Mouse (Mus musculus): ENCODE data around the gene Rps27rt. TPM values are rescaled to one million over a fixed set of nuclear protein-coding genes. Genes with fewer than 3 reads are reported as not detected.
"Not testable (repeated sequence)": the region's sequence is repeated elsewhere in the genome, so short reads cannot be mapped to it uniquely, and the experiment has no call there.

The Rps27rt gene
- polyA plus RNA-seq, 1 experiment from 2014 or later, result 257 TPM

- peaks cover 13% of the 10 kb centered on the region for H3K4me1 ChIP-seq (replicated peaks)
- H3K27me3 ChIP-seq, result peaks cover 27% of the 10 kb centered on the region
- H3K27ac ChIP-seq, result peak within 1 kb of the TSS; percentile 87
- no peaks in the 10 kb centered on the region for H3K36me3 ChIP-seq
- peak within 1 kb of the TSS; percentile 74 for H3K4me3 ChIP-seq (replicated peaks)
- WGBS, result under 1% methylated on average over 50 of the region's 86 CpGs
- peak within 1 kb of the TSS; percentile 83 for H3K9ac ChIP-seq (replicated peaks)
- peak within 1 kb of the TSS; percentile 75 for H3K4me2 ChIP-seq (replicated peaks)
- H3K9me3 ChIP-seq, result no peaks in the 10 kb centered on the region
- ATAC-seq, result peak; percentile 90
Observed at GRCm38 (mm10) chr9:114978281-114979111, 4.0 kb downstream of the Rps27rt start, which contains the start of gene Osbpl10. Gene Osbpl10, plus strand, starts transcription at chr9:114978569.

- WGBS, result 7% methylated on average over 31 of the region's 31 CpGs
- H3K36me3 ChIP-seq, result no peaks in the 10 kb centered on the region
- H3K4me2 ChIP-seq (replicated peaks), result peak overlapping the region; percentile 75
- peaks cover 13% of the 10 kb centered on the region for H3K4me1 ChIP-seq (replicated peaks)
- H3K9ac ChIP-seq (replicated peaks), result peak overlapping the region; percentile 83
- peak overlapping the region; percentile 87 for H3K27ac ChIP-seq
- H3K9me3 ChIP-seq, result no peaks in the 10 kb centered on the region
- ATAC-seq, result no peak; the same call in 1 of the 2 replicates
- H3K4me3 ChIP-seq (replicated peaks), result peak overlapping the region; percentile 74
- peaks cover 27% of the 10 kb centered on the region for H3K27me3 ChIP-seq
Observed at GRCm38 (mm10) chr9:114977461-114978280, 4.9 kb downstream of the Rps27rt start.

GRCm38 (mm10) chr9:114966286-114966685 lies 16.3 kb downstream of the Rps27rt start:
- H3K9ac ChIP-seq (replicated peaks); H3K27me3 ChIP-seq; H3K27ac ChIP-seq; ATAC-seq; H3K4me1 ChIP-seq (replicated peaks); H3K36me3 ChIP-seq; H3K4me2 ChIP-seq (replicated peaks); H3K4me3 ChIP-seq (replicated peaks); H3K9me3 ChIP-seq: not testable (repeated sequence)
- 84% methylated on average over 7 of the region's 7 CpGs for WGBS

- Histone ChIP-seq H3K4me3 (replicated peaks) (no peak overlapping the region), H3K9me3 (peaks cover 7% of the 10 kb centered on the region; the same call in 1 of the 2 replicates), H3K27ac (no peak overlapping the region), H3K27me3 (0 out of 2 replicates have a peak, but pooled peaks cover 3% of the 10 kb centered on the region), H3K36me3 (no peaks in the 10 kb centered on the region), H3K4me1 (replicated peaks) (no peaks in the 10 kb centered on the region), H3K9ac (replicated peaks) (no peak overlapping the region), H3K4me2 (replicated peaks) (no peak overlapping the region)
- WGBS, result 58% methylated on average over 3 of the region's 3 CpGs
- no peak for ATAC-seq
Observed at GRCm38 (mm10) chr9:114964093-114964492, 18.4 kb downstream of the Rps27rt start.

GRCm38 (mm10) chr9:114960844-114961243 lies 21.7 kb downstream of the Rps27rt start:
- 90% methylated on average over 6 of the region's 6 CpGs for whole genome bisulfite sequencing
- no peak for ATAC-seq
- Histone ChIP-seq H3K27ac (no peak overlapping the region), H3K27me3 (0 out of 2 replicates have a peak, but pooled peaks cover 3% of the 10 kb centered on the region), H3K4me2 (replicated peaks) (no peak overlapping the region), H3K4me3 (replicated peaks) (no peak overlapping the region), H3K36me3 (no peaks in the 10 kb centered on the region), H3K4me1 (replicated peaks) (no peaks in the 10 kb centered on the region), H3K9me3 (peaks cover 7% of the 10 kb centered on the region; the same call in 1 of the 2 replicates), H3K9ac (replicated peaks) (no peak overlapping the region)

GRCm38 (mm10) chr9:114960043-114960789 lies 22.3 kb downstream of the Rps27rt start:
- Histone ChIP-seq H3K4me3 (replicated peaks) (no peak overlapping the region), H3K9ac (replicated peaks) (no peak overlapping the region), H3K4me1 (replicated peaks) (no peaks in the 10 kb centered on the region), H3K9me3 (peaks cover 7% of the 10 kb centered on the region; the same call in 1 of the 2 replicates), H3K36me3 (no peaks in the 10 kb centered on the region), H3K4me2 (replicated peaks) (no peak overlapping the region), H3K27ac (no peak overlapping the region), H3K27me3 (0 out of 2 replicates have a peak, but pooled peaks cover 3% of the 10 kb centered on the region)
- 87% methylated on average over 4 of the region's 4 CpGs for WGBS
- no peak for ATAC-seq

GRCm38 (mm10) chr9:114956945-114957344 lies 25.6 kb downstream of the Rps27rt start:
- Histone ChIP-seq H3K36me3 (no peaks in the 10 kb centered on the region), H3K4me1 (replicated peaks) (no peaks in the 10 kb centered on the region), H3K9me3 (peaks cover under 1% of the 10 kb centered on the region; the same call in 1 of the 2 replicates), H3K4me2 (replicated peaks) (no peak overlapping the region), H3K27ac (no peak overlapping the region), H3K27me3 (no peaks in the 10 kb centered on the region), H3K4me3 (replicated peaks) (no peak overlapping the region), H3K9ac (replicated peaks) (no peak overlapping the region)
- ATAC-seq, result no peak; the same call in 1 of the 2 replicates
- WGBS, result 42% methylated on average over 5 of the region's 5 CpGs

- no peak for ATAC-seq
Observed at GRCm38 (mm10) chr9:114955340-114955739, 27.2 kb downstream of the Rps27rt start.

GRCm38 (mm10) chr9:114952866-114953265 lies 29.7 kb downstream of the Rps27rt start:
- Histone ChIP-seq H3K27ac (no peak overlapping the region), H3K9ac (replicated peaks) (no peak overlapping the region), H3K27me3 (no peaks in the 10 kb centered on the region), H3K4me2 (replicated peaks) (no peak overlapping the region), H3K36me3 (no peaks in the 10 kb centered on the region), H3K9me3 (no peaks in the 10 kb centered on the region), H3K4me3 (replicated peaks) (no peak overlapping the region), H3K4me1 (replicated peaks) (no peaks in the 10 kb centered on the region)
- ATAC-seq, result no peak
- WGBS, result 44% methylated on average over 1 of the region's 1 CpGs

More at GRCm38 (mm10) chr9:114955340-114955739, 27.2 kb downstream of the Rps27rt start:
- WGBS, result 95% methylated on average over 11 of the region's 11 CpGs
- H3K4me1 ChIP-seq (replicated peaks), result no peaks in the 10 kb centered on the region
- H3K27me3 ChIP-seq, result no peaks in the 10 kb centered on the region
- H3K4me3 ChIP-seq (replicated peaks), result no peak overlapping the region
- no peak overlapping the region for H3K9ac ChIP-seq (replicated peaks)
- no peaks in the 10 kb centered on the region for H3K9me3 ChIP-seq
- H3K4me2 ChIP-seq (replicated peaks), result no peak overlapping the region
- no peaks in the 10 kb centered on the region for H3K36me3 ChIP-seq
- H3K27ac ChIP-seq, result no peak overlapping the region

GRCm38 (mm10) chr9:114948395-114948794 lies 34.1 kb downstream of the Rps27rt start:
- no peaks in the 10 kb centered on the region for H3K9me3 ChIP-seq
- H3K27ac ChIP-seq, result no peak overlapping the region
- H3K36me3 ChIP-seq, result no peaks in the 10 kb centered on the region
- H3K27me3 ChIP-seq, result no peaks in the 10 kb centered on the region
- 75% methylated on average over 5 of the region's 5 CpGs for WGBS
- H3K4me3 ChIP-seq (replicated peaks), result no peak overlapping the region
- ATAC-seq, result no peak
- H3K4me2 ChIP-seq (replicated peaks), result no peak overlapping the region
- no peaks in the 10 kb centered on the region for H3K4me1 ChIP-seq (replicated peaks)
- no peak overlapping the region for H3K9ac ChIP-seq (replicated peaks)

- no peaks in the 10 kb centered on the region for H3K9me3 ChIP-seq
- no peaks in the 10 kb centered on the region for H3K27me3 ChIP-seq
- 80% methylated on average over 6 of the region's 6 CpGs for WGBS
- ATAC-seq, result no peak
- no peaks in the 10 kb centered on the region for H3K36me3 ChIP-seq
- H3K4me2 ChIP-seq (replicated peaks), result no peak overlapping the region
- H3K4me1 ChIP-seq (replicated peaks), result no peaks in the 10 kb centered on the region
- H3K9ac ChIP-seq (replicated peaks), result no peak overlapping the region
- no peak overlapping the region for H3K4me3 ChIP-seq (replicated peaks)
- no peak overlapping the region for H3K27ac ChIP-seq
Observed at GRCm38 (mm10) chr9:114945576-114945975, 37.0 kb downstream of the Rps27rt start.

Measured in midbrain, embryonic 13.5 days (tissue).